Mouse (Mus musculus) intestine, postnatal 0 days (tissue): Measurements from ENCODE around the gene Prim2. TPM values are rescaled to one million over a fixed set of nuclear protein-coding genes. Genes with fewer than 3 reads are reported as not detected.
A peak's percentile ranks its signal among the peaks of the same experiment; 100 is the strongest.

ENCODE experiments used
- ATAC-seq: fragments of 200-750 bp; cut with Nextera tagmentation; 2 replicates; pipeline ENCODE4 v1.8.0; 2017; ENCODE audit warnings: mild to moderate bottlenecking, moderate TSS enrichment, moderate library complexity
- H3K27ac ChIP-seq: fragments of 300-500 bp; sonication (generic); 2 replicates; pipeline ENCODE4 v1.5.1; 2014; ENCODE audit warnings: mild to moderate bottlenecking, low read depth, low read length, moderate library complexity
- H3K27me3 ChIP-seq: fragments of 300-500 bp; sonication (generic); replicated peaks from 2 replicates; pipeline ENCODE4 v1.6.1; 2014; ENCODE audit warnings: low read length, mixed read lengths; ENCODE audit not compliant: control insufficient read depth, insufficient read depth
- H3K36me3 ChIP-seq: fragments of 300-500 bp; sonication (generic); 2 replicates; pipeline ENCODE4 v1.6.1; 2014; ENCODE audit warnings: mild to moderate bottlenecking, moderate library complexity; ENCODE audit not compliant: control insufficient read depth, insufficient read depth
- H3K4me1 ChIP-seq: fragments of 300-500 bp; sonication (generic); replicated peaks from 2 replicates; pipeline ENCODE4 v1.6.1; 2014; ENCODE audit warnings: antibody characterized with exemption, low read length, mixed read lengths; ENCODE audit not compliant: control insufficient read depth, insufficient read depth
- H3K4me2 ChIP-seq: fragments of 300-500 bp; sonication (generic); replicated peaks from 2 replicates; pipeline ENCODE4 v1.6.1; 2014; ENCODE audit warnings: low read depth, mild to moderate bottlenecking, moderate library complexity
- H3K4me3 ChIP-seq: fragments of 300-500 bp; sonication (generic); 2 replicates; pipeline ENCODE4 v1.5.1; 2014; ENCODE audit warnings: low read depth, low read length
- H3K9ac ChIP-seq: fragments of 300-500 bp; sonication (generic); 2 replicates; pipeline ENCODE4 v1.6.1; 2014; ENCODE audit warnings: mild to moderate bottlenecking, low read depth, low read length
- H3K9me3 ChIP-seq: fragments of 300-500 bp; sonication (generic); 2 replicates; pipeline ENCODE4 v1.6.1; 2016; ENCODE audit warnings: mixed run types; ENCODE audit not compliant: control insufficient read depth
- CTCF ChIP-seq: sonication (generic); IDR thresholded peaks from 2 replicates; pipeline ENCODE4 v1.5.1; 2016; ENCODE audit warnings: low read depth, mild to moderate bottlenecking, control low read depth, antibody characterized with exemption, moderate library complexity
- WGBS: fragments of 180-500 bp; shearing (Covaris S2); extraction: QIAGEN DNeasy Blood & Tissue Kit; methylation state at CpG from one replicate; pipeline ENCODE4 v1.1.7; 2014; 5-methylcytosine and 5-hydroxymethylcytosine counted together
- polyA plus RNA-seq: library from polyadenylated mRNA; unstranded; fragments of >200 nt; fragmentation: Nextera tagmentation; extraction: Ambion mirVana; gene quantifications from 2 replicates; pipeline ENCODE4 v1.2.1, GENCODE M21; 2015

The Prim2 gene
- polyA plus RNA-seq, 1 experiment from 2014 or later: 8.8 TPM

GRCm38 (mm10) chr1:33647661-33648060 is 21.9 kb downstream of the Prim2 start:
- Histone ChIP-seq H3K27me3 (no peaks in the 10 kb centered on the region), H3K4me3 (no peak overlapping the region), H3K4me2 (no peak overlapping the region), H3K9me3 (no peaks in the 10 kb centered on the region), H3K9ac (no peak overlapping the region), H3K4me1 (no peaks in the 10 kb centered on the region), H3K36me3 (peaks cover 12% of the 10 kb centered on the region), H3K27ac (no peak overlapping the region)
- TF ChIP-seq CTCF: no peak
- WGBS: 91% methylated on average over 4 of the region's 4 CpGs
- ATAC-seq: no peak

GRCm38 (mm10) chr1:33647173-33647572 is 22.4 kb downstream of the Prim2 start:
- Histone ChIP-seq H3K9me3 (no peaks in the 10 kb centered on the region), H3K27ac (no peak overlapping the region)
- no peak for ATAC-seq

GRCm38 (mm10) chr1:33645689-33646088 is 23.9 kb downstream of the Prim2 start:
- Histone ChIP-seq H3K9ac (no peak overlapping the region), H3K36me3 (peaks cover 2% of the 10 kb centered on the region; the same call in 1 of the 2 replicates), H3K27me3 (no peaks in the 10 kb centered on the region), H3K4me2 (no peak overlapping the region), H3K27ac (no peak overlapping the region), H3K4me3 (no peak overlapping the region), H3K9me3 (no peaks in the 10 kb centered on the region), H3K4me1 (no peaks in the 10 kb centered on the region)
- no peak for TF ChIP-seq CTCF
- WGBS: 81% methylated on average over 1 of the region's 1 CpGs
- no peak for ATAC-seq

More at GRCm38 (mm10) chr1:33647173-33647572, 22.4 kb downstream of the Prim2 start:
- TF ChIP-seq CTCF: peak; percentile 64
- no peaks in the 10 kb centered on the region for H3K4me1 ChIP-seq
- no peak overlapping the region for H3K4me3 ChIP-seq
- no peaks in the 10 kb centered on the region for H3K27me3 ChIP-seq
- H3K4me2 ChIP-seq: no peak overlapping the region
- WGBS: 69% methylated on average over 4 of the region's 4 CpGs
- H3K9ac ChIP-seq: no peak overlapping the region
- peaks cover 12% of the 10 kb centered on the region for H3K36me3 ChIP-seq

- Histone ChIP-seq H3K4me1 (no peaks in the 10 kb centered on the region), H3K27ac (no peak overlapping the region), H3K36me3 (peaks cover 6% of the 10 kb centered on the region), H3K9me3 (no peaks in the 10 kb centered on the region), H3K4me2 (no peak overlapping the region), H3K27me3 (no peaks in the 10 kb centered on the region), H3K9ac (no peak overlapping the region), H3K4me3 (no peak overlapping the region)
- no peak for ATAC-seq
- WGBS: 91% methylated on average over 2 of the region's 2 CpGs
- TF ChIP-seq CTCF: no peak
These were observed 28.5 kb downstream of the Prim2 start for GRCm38 (mm10) chr1:33641139-33641538.

GRCm38 (mm10) chr1:33640089-33640488 is 29.5 kb downstream of the Prim2 start:
- no peak overlapping the region for H3K9ac ChIP-seq
- no peaks in the 10 kb centered on the region for H3K9me3 ChIP-seq
- H3K36me3 ChIP-seq: peaks cover 6% of the 10 kb centered on the region
- H3K27ac ChIP-seq: no peak overlapping the region
- no peak overlapping the region for H3K4me3 ChIP-seq
- ATAC-seq: no peak
- 93% methylated on average over 5 of the region's 5 CpGs for WGBS
- TF ChIP-seq CTCF: no peak
- H3K27me3 ChIP-seq: no peaks in the 10 kb centered on the region
- no peaks in the 10 kb centered on the region for H3K4me1 ChIP-seq
- H3K4me2 ChIP-seq: no peak overlapping the region

DNA sequence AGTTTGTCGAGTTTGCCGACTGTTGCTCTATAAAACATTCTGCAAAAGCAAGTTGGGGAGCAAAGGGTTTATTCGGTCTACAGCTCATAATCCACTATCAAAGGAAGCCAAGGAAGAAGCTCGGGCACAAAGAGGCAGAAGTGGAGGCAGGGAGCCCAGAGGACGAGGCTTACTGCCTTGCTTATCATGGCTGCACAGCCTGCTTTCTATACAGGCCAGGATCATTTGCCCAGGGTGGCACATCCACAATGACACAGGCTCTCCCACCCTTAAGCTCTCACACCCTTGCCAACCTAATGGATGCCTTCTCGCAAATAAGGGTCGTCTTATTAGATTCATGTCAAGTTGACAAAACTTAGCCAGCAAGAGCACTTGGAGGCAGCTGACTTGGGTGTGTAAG is 30.4 kb downstream of the Prim2 start:
- H3K4me3 ChIP-seq: no peak overlapping the region
- peaks cover 6% of the 10 kb centered on the region for H3K36me3 ChIP-seq
- H3K27me3 ChIP-seq: no peaks in the 10 kb centered on the region
- no peak for TF ChIP-seq CTCF
- H3K9ac ChIP-seq: no peak overlapping the region
- ATAC-seq: no peak
- WGBS: 94% methylated on average over 7 of the region's 7 CpGs
- H3K9me3 ChIP-seq: no peaks in the 10 kb centered on the region
- H3K27ac ChIP-seq: no peak overlapping the region
- no peaks in the 10 kb centered on the region for H3K4me1 ChIP-seq
- no peak overlapping the region for H3K4me2 ChIP-seq

DNA sequence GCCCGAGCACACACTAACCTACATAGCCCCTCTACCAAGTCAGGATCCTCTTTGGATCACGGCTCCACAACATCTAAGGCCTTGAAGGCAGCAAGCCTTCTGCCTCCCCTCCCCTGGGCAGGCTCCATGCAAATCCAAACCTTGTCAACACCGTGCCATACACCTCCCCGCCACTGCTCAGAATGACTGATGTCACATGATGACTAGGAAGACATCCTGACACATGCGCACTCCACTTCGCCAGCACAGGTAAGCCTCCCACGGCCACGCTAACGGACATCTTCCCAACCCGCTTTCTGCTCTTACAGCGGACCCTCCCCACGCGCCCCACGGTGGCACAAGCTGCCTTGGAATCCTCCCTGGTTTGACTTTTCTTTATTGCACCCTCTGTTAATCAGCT is 31.8 kb downstream of the Prim2 start:
- TF ChIP-seq CTCF: no peak
- no peak overlapping the region for H3K4me3 ChIP-seq
- peaks cover 6% of the 10 kb centered on the region for H3K36me3 ChIP-seq
- H3K27me3 ChIP-seq: no peaks in the 10 kb centered on the region
- no peaks in the 10 kb centered on the region for H3K9me3 ChIP-seq
- H3K27ac ChIP-seq: no peak overlapping the region
- H3K9ac ChIP-seq: no peak overlapping the region
- no peaks in the 10 kb centered on the region for H3K4me1 ChIP-seq
- H3K4me2 ChIP-seq: no peak overlapping the region
- ATAC-seq: no peak
- 93% methylated on average over 14 of the region's 14 CpGs for WGBS
